Mouse (Mus musculus) brain, embryonic 14.5 days (tissue): Measurements from ENCODE around the gene Map3k7cl. TPM values are rescaled to one million over a fixed set of nuclear protein-coding genes. Genes with fewer than 3 reads are reported as not detected.

Experiments
- DNase-seq: peaks from one replicate; pipeline ENCODE4 v3.0.0-alpha.2; 2011; ENCODE audit warnings: low read depth
- CTCF ChIP-seq: fragments of 200-500 bp; IDR thresholded peaks from 2 replicates; pipeline ENCODE4 v1.5.1; 2012; ENCODE audit warnings: inconsistent platforms, mild to moderate bottlenecking, moderate library complexity, borderline replicate concordance; ENCODE audit not compliant: insufficient read depth, insufficient read length; ENCODE audit errors: extremely low read depth
- POLR2A ChIP-seq: fragments of 200-500 bp; IDR thresholded peaks from 2 replicates; pipeline ENCODE4 v1.6.1; 2012; ENCODE audit warnings: mild to moderate bottlenecking, inconsistent platforms, borderline replicate concordance; ENCODE audit not compliant: poor library complexity, insufficient read depth, insufficient read length, severe bottlenecking; ENCODE audit errors: extremely low read depth
- polyA plus RNA-seq: library from polyadenylated mRNA; depleted of rRNA; stranded (reverse); fragments of >200 nt; gene quantifications from 2 replicates; pipeline ENCODE4 v1.2.3, GENCODE M21; 2012

The Map3k7cl gene
- polyA plus RNA-seq, 1 experiment, result 0.49 TPM

GRCm38 (mm10) chr16:87567572-87567971, 14.4 kb downstream of the Map3k7cl start:
- no peak for TF ChIP-seq CTCF
- TF ChIP-seq POLR2A, result no peak
- peak; percentile 90 for DNase-seq

- no peak for TF ChIP-seq POLR2A
- TF ChIP-seq CTCF, result no peak
- DNase-seq, result peak; percentile 27
Measured at GRCm38 (mm10) chr16:87568241-87568640, 15.1 kb downstream of the Map3k7cl start.

- peak; percentile 25 for DNase-seq
- no peak for TF ChIP-seq CTCF
- no peak for TF ChIP-seq POLR2A
Measured at GRCm38 (mm10) chr16:87569576-87570105, 16.5 kb downstream of the Map3k7cl start.

DNA sequence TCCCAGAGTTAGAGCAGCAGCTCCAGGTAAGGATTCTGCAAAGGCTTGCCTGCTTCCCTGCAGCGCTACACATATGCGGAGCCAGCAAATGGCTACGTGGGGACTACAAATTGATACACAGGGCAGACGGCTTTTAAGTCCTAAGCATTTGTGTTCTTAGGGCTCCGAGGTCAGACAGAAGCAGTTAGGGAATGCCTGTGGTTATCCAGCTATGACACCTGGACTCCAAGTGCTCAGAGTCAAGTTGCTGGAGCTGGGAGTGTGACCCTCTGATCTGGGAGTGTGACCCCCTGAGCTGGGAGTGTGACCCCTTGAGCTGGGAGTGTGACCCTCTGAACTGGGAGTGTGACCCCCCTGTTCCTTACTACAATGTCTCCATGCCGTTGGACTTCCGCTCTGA, 17.2 kb downstream of the Map3k7cl start:
- TF ChIP-seq CTCF, result no peak
- no peak for TF ChIP-seq POLR2A

GRCm38 (mm10) chr16:87573409-87573808, 20.3 kb downstream of the Map3k7cl start:
- no peak for DNase-seq
- TF ChIP-seq POLR2A (no peak), CTCF (no peak)

More for the DNA sequence above, 17.2 kb downstream of the Map3k7cl start:
- no peak for DNase-seq

DNA sequence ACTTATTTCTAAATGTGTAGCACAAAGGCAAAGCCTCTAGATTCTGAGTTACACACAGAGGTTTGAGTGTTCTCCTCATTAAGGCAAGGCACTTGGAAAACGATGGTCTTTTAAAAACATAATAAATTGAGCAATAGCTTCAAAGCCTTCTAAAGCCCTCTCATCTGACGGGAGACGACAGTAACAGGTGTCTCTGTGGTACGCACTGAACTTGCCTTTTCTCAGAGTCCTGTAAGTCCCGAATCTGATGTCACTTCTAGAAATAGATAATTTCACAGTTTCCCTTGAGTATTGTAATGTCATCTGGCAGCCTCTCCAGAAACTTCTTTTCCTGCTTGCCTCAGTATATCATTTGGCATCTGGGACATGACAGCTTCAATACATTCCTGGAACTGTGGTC, 21.0 kb downstream of the Map3k7cl start:
- TF ChIP-seq POLR2A (no peak), CTCF (no peak)
- no peak for DNase-seq

DNA sequence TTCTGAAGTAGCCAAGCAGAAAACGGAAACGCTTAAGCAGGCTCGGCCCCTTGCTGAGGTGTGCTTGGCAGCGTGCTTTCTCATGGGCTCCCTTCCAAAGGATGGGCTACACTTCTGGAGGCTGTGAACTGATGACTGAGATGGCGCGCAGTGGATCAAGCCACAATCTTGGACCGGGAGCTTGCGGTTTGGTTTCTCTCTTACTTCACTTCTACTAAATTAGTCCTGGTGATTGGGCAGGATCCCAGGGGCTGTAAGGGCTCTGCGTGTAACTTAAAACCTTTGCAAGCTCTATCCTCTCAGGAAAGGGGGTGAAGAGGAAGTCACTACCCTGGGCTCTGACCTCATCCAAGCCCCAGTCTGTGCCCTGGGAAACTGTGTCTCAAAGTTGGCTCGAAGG, 22.5 kb downstream of the Map3k7cl start:
- TF ChIP-seq POLR2A, result no peak
- DNase-seq, result no peak

DNA sequence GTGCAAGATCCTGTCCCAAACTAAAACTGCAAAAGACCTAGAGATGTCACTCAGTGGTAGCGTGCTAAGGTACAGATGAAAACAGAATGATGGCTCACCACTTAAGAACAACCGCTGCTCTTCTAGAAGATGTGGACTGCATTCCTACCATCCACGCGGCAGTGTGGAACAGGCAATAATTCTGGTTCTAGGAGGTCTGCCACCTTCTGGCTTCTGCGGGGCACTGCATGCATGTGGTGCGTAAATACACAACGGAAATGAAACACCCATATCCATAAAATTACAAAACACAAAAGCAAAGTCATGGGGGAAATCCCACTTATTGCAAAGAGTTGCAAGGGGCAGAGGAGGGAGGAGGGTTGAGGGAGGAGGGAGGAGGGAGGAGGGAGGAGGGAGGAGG, 25.8 kb downstream of the Map3k7cl start:
- no peak for DNase-seq
- no peak for TF ChIP-seq POLR2A
- peak; percentile 15; the same call in 1 of the 2 replicates for TF ChIP-seq CTCF

- no peak for TF ChIP-seq CTCF
- TF ChIP-seq POLR2A, result no peak
- DNase-seq, result peak; percentile 58
Measured at GRCm38 (mm10) chr16:87579462-87579861, 26.3 kb downstream of the Map3k7cl start.

- TF ChIP-seq CTCF (no peak), POLR2A (no peak)
- DNase-seq, result no peak
Measured at GRCm38 (mm10) chr16:87582776-87583175, 29.6 kb downstream of the Map3k7cl start.

DNA sequence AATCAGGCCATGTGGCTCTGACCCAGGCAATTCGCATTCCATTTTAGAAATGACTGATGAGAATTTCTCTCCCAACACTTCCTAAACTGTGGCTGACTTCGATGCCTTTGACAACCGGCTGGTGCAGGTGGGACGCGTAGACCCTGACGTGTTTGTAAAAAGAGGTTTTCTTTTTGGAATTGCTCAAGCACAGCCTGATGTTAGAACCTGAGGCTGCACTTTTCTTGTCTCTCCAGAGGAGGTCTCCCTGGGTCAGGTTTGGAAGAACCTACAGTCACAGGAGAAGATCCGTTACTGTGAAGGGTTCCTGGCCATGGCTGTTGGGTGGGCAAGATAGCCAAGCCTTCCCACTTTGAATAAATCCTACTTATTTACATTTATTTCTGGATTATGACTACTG, 31.5 kb downstream of the Map3k7cl start:
- TF ChIP-seq POLR2A (no peak), CTCF (peak; percentile 30; the same call in 1 of the 2 replicates)
- peak; percentile 19 for DNase-seq

- DNase-seq, result no peak
- no peak for TF ChIP-seq POLR2A
- TF ChIP-seq CTCF, result no peak
Measured at GRCm38 (mm10) chr16:87585548-87586262, 32.6 kb downstream of the Map3k7cl start.
